Mouse (Mus musculus) testis, adult 2 months (tissue): ENCODE data around the gene Il9r. TPM values are rescaled to one million over a fixed set of nuclear protein-coding genes. Genes with fewer than 3 reads are reported as not detected.

Experiments used
- H3K27ac ChIP-seq: fragments of 200-500 bp; 2 replicates; pipeline ENCODE4 v1.5.1; 2012; ENCODE audit warnings: low read depth, low read length; ENCODE audit not compliant: control insufficient read depth, insufficient read depth
- H3K27me3 ChIP-seq: fragments of 200-500 bp; 2 replicates; pipeline ENCODE4 v1.6.1; 2012; ENCODE audit warnings: mild to moderate bottlenecking, low read length, moderate library complexity; ENCODE audit not compliant: control insufficient read depth, insufficient read depth
- H3K36me3 ChIP-seq: fragments of 200-500 bp; 2 replicates; pipeline ENCODE4 v1.6.1; 2012; ENCODE audit warnings: mild to moderate bottlenecking, low read length; ENCODE audit not compliant: control insufficient read depth, insufficient read depth
- H3K4me1 ChIP-seq: fragments of 200-500 bp; 2 replicates; pipeline ENCODE4 v1.6.1; 2012; ENCODE audit warnings: low read length; ENCODE audit not compliant: control insufficient read depth, insufficient read depth
- H3K4me3 ChIP-seq: fragments of 200-500 bp; 2 replicates; pipeline ENCODE4 v1.5.1; 2012; ENCODE audit warnings: low read depth, mild to moderate bottlenecking, low read length, moderate library complexity, mixed read lengths; ENCODE audit not compliant: control insufficient read depth
- CTCF ChIP-seq: fragments of 200-500 bp; IDR thresholded peaks from 2 replicates; pipeline ENCODE4 v1.5.1; 2012; ENCODE audit warnings: low read depth, mild to moderate bottlenecking, inconsistent platforms, low read length, moderate library complexity; ENCODE audit not compliant: control insufficient read depth, insufficient read depth, insufficient replicate concordance
- POLR2A ChIP-seq: fragments of 200-500 bp; IDR thresholded peaks from 2 replicates; pipeline ENCODE4 v1.6.1; 2012; ENCODE audit warnings: low read depth, mild to moderate bottlenecking, inconsistent platforms, low read length, moderate library complexity; ENCODE audit not compliant: control insufficient read depth
- polyA plus RNA-seq: library from polyadenylated mRNA; depleted of rRNA; stranded (reverse); fragments of >200 nt; gene quantifications from 2 replicates; pipeline ENCODE4 v1.2.3, GENCODE M21; 2012

Il9r gene
- polyA plus RNA-seq, 1 experiment, result 1.6 TPM

GRCm38 (mm10) chr11:32181973-32182868 is 17.9 kb downstream of the Il9r start:
- no peaks in the 10 kb centered on the region for H3K4me1 ChIP-seq
- no peak overlapping the region for H3K27ac ChIP-seq
- H3K4me3 ChIP-seq, result no peak overlapping the region
- H3K27me3 ChIP-seq, result no peaks in the 10 kb centered on the region
- no peaks in the 10 kb centered on the region for H3K36me3 ChIP-seq
- TF ChIP-seq POLR2A (no peak), CTCF (peak; percentile 88)

DNA sequence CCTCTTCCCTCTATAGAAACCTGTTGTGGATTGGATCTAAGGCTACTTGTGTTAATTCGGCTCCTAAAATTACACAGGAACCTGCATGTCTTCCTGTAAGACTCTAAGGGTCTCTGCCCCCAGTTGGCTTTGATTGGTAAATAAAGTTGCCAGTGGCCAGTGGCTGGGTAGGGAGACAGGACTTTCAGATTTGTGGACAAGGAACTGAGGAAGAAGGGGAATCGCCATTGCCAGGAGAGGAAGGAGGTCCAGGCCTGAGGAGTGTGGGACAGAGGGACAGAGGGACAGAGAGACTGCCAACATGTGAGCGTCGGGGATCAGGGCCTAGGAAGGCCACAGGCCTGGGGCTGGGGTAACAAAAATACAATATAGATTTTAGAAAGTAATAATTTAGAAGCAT is 18.8 kb downstream of the Il9r start:
- Histone ChIP-seq H3K27ac (no peak overlapping the region), H3K27me3 (no peaks in the 10 kb centered on the region), H3K4me3 (no peak overlapping the region), H3K4me1 (no peaks in the 10 kb centered on the region), H3K36me3 (no peaks in the 10 kb centered on the region)
- TF ChIP-seq CTCF (no peak), POLR2A (no peak)

DNA sequence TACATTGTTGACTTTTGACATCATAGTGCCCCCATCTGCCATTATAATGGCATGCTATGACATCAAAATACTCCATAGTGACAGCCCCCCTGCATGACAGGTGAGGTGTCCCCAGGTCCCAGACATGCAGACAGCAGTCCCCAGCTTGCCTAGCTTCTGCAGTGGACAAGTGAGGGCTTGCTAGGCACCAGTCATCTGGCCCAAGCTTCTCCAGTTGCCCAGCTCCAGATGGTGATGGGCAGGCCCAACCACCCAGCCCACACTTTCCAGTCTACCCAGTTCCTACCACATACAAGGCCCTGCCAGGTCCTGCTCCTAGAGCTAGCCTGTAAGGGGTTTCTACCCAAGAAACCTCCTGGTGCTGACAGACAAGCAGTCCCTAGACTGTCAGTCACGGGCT is 21.6 kb downstream of the Il9r start:
- Histone ChIP-seq H3K4me1 (no peaks in the 10 kb centered on the region), H3K27me3 (no peaks in the 10 kb centered on the region), H3K4me3 (no peak overlapping the region), H3K27ac (no peak overlapping the region), H3K36me3 (no peaks in the 10 kb centered on the region)
- TF ChIP-seq POLR2A, result no peak

DNA sequence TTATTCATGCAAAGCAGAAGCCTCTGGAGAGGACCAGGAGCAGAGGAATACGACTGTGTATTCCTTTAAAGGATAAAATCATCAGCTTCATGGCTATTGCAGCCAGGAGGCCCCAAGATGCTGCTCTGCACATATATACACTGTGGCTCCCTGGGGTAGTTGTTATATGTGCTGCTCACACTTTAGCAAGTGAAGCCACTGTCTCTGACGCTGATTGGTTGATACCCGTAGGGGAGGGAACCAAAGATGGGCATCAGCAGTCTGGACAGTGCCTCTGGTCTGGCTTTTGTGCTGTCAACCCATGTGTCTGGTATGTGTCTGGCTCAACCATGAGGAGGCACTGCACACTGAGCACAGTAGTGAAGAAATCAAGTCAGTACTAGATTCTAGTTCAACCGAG is 33.4 kb downstream of the Il9r start:
- no peaks in the 10 kb centered on the region for H3K27me3 ChIP-seq
- H3K27ac ChIP-seq, result no peak overlapping the region
- peaks cover 1% of the 10 kb centered on the region; the same call in 1 of the 2 replicates for H3K4me1 ChIP-seq
- H3K36me3 ChIP-seq, result no peaks in the 10 kb centered on the region
- no peak for TF ChIP-seq CTCF
- no peak for TF ChIP-seq POLR2A
- H3K4me3 ChIP-seq, result no peak overlapping the region

DNA sequence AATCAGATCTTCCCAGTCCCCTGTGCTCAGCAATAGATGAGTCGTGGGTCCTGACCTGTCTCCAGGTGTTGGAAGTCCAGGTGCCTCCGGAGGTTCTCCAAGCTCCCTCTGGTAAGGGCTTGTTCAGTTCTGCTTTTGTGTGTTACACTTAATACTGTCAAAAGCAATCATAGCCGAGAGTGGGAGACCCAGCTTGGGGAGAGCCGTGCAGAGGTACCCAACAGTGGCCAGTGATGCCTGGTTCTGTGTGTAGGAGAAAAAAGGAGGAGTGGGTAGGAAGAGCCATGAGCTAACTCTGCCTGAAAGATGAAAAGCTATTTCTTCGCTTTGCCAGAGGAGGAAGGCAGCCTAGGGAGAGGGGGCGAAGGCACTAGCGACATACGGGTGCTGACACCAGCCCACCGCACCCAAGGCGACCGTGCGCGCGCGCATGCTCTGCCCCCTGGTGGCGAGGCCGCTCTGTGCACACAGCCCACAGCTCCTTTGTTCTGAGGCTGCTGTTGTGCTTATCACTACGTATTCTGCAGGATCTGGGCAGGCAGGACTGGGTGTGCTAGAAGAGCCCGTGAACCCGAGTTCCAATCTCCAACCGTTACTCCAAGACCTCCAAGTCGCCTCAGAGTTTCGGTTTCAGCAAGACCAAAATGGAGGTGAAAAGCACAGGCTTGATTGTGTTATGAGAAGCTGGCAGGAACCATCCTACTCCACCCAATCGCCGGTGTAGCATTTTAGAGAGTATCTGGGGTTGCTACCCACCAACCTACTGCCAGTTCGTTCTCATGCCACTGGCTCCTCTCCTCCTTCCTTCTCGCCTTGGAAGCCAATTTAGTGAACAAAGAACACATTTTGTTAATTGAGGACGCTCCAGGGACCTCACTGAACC is 37.9 kb downstream of the Il9r start:
- H3K27ac ChIP-seq, result no peak overlapping the region
- no peaks in the 10 kb centered on the region for H3K27me3 ChIP-seq
- peaks cover 3% of the 10 kb centered on the region; the same call in 1 of the 2 replicates for H3K4me1 ChIP-seq
- TF ChIP-seq CTCF (peak; percentile 94), POLR2A (no peak)
- no peaks in the 10 kb centered on the region for H3K36me3 ChIP-seq
- peak overlapping the region; percentile 23 for H3K4me3 ChIP-seq

DNA sequence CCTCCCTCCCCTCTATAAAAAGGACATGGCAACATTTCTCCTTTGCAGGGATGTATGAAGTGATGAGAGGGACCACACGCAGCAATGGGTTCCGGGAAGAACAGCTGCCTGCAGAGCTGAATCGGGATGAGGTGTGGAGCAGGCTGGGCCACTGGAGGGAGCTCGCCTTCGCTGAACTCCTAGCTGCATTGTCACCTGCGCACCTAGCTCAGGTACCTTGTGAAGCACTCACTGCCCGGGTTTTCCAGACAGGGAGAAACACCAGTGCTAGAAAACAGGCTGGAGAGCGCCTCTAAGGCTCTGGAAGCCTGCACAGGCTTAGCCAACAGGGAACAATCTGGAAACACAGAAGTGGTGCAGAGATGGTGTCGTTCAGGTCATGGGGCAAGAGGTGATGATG is 38.6 kb downstream of the Il9r start:
- Histone ChIP-seq H3K4me1 (peaks cover 3% of the 10 kb centered on the region; the same call in 1 of the 2 replicates), H3K27ac (no peak overlapping the region), H3K4me3 (no peak overlapping the region), H3K36me3 (no peaks in the 10 kb centered on the region), H3K27me3 (no peaks in the 10 kb centered on the region)
- TF ChIP-seq CTCF (peak; percentile 12; the same call in 1 of the 2 replicates), POLR2A (no peak)

- no peak for TF ChIP-seq CTCF
- no peak for TF ChIP-seq POLR2A
- Histone ChIP-seq H3K4me1 (peaks cover 3% of the 10 kb centered on the region; the same call in 1 of the 2 replicates), H3K36me3 (no peaks in the 10 kb centered on the region)
These were observed 39.7 kb downstream of the Il9r start for GRCm38 (mm10) chr11:32160341-32160740.

More at GRCm38 (mm10) chr11:32160341-32160740, 39.7 kb downstream of the Il9r start:
- Histone ChIP-seq H3K27me3 (no peaks in the 10 kb centered on the region), H3K4me3 (no peak overlapping the region), H3K27ac (no peak overlapping the region)
